Mouse (Mus musculus) G1E (cell line): Measurements from ENCODE around the gene Ppp1r27. TPM values are rescaled to one million over a fixed set of nuclear protein-coding genes. Genes with fewer than 3 reads are reported as not detected.
"Not testable (repeated sequence)": the region's sequence is repeated elsewhere in the genome, so short reads cannot be mapped to it uniquely, and the experiment has no call there.

ENCODE experiments used
- ATAC-seq: 2 replicates; pipeline ENCODE4 v1.8.0; 2016; ENCODE audit warnings: mild to moderate bottlenecking; ENCODE audit not compliant: insufficient number of reproducible peaks, poor library complexity, low FRiP score, severe bottlenecking; ENCODE audit errors: extremely low read depth
- DNase-seq: peaks from one replicate; pipeline ENCODE4 v3.0.0; 2012; ENCODE audit warnings: low spot score
- H3K27me3 ChIP-seq: 2 replicates; pipeline ENCODE4 v1.6.1; 2012; ENCODE audit warnings: mild to moderate bottlenecking, low read length, inconsistent platforms; ENCODE audit not compliant: insufficient read depth
- H3K36me3 ChIP-seq: replicated peaks from 2 replicates; pipeline ENCODE3; 2012; ENCODE audit warnings: mild to moderate bottlenecking, inconsistent platforms
- H3K4me1 ChIP-seq: 2 replicates; pipeline ENCODE4 v1.6.1; 2012; ENCODE audit warnings: low read depth, low read length, inconsistent platforms, mixed read lengths; ENCODE audit not compliant: insufficient read depth
- H3K4me3 ChIP-seq: 2 replicates; pipeline ENCODE4 v1.5.1; 2012; ENCODE audit warnings: low read depth, mild to moderate bottlenecking, inconsistent platforms, low read length, moderate library complexity, mixed read lengths
- H3K9me3 ChIP-seq: replicated peaks from 2 replicates; pipeline ENCODE4 v1.6.1; 2012; ENCODE audit warnings: inconsistent platforms
- CTCF ChIP-seq: IDR thresholded peaks from 2 replicates; pipeline ENCODE4 v1.5.1; 2012; ENCODE audit warnings: low read depth, low read length, inconsistent platforms, mixed read lengths
- GATA1 ChIP-seq: IDR thresholded peaks from 2 replicates; pipeline ENCODE4 v1.6.1; 2012; ENCODE audit warnings: borderline replicate concordance, low read length, inconsistent platforms, mixed read lengths
- GATA2 ChIP-seq: IDR thresholded peaks from 2 replicates; pipeline ENCODE4 v1.6.1; 2012; ENCODE audit warnings: low read depth, low read length, inconsistent platforms, borderline replicate concordance
- POLR2AphosphoS5 ChIP-seq: IDR thresholded peaks from 2 replicates; pipeline ENCODE4 v1.6.1; 2012; ENCODE audit warnings: low read depth, low read length, inconsistent platforms; ENCODE audit not compliant: insufficient replicate concordance
- TAL1 ChIP-seq: conservative IDR thresholded peaks from 2 replicates; pipeline ENCODE4 v1.6.1; 2012; ENCODE audit warnings: low read depth, low read length, inconsistent platforms, mixed read lengths
- polyA plus RNA-seq: library from polyadenylated mRNA; stranded (reverse); fragments of >175 nt; gene quantifications from 2 replicates; pipeline ENCODE4 v1.2.3, GENCODE M21; 2012
- total RNA-seq, 2 experiments: library from RNA; stranded (forward) in 1 of 2; stranded (reverse) in 1 of 2; fragments of 200-1000 nt in 1 of 2; fragments of >200 nt in 1 of 2; fragmentation: Nextera tagmentation in 1 of 2; gene quantifications; 2 replicates each; pipeline ENCODE4 v1.2.3; 2014 to 2017

The Ppp1r27 gene
- total and polyA plus RNA-seq, 3 experiments = not detected

DNA sequence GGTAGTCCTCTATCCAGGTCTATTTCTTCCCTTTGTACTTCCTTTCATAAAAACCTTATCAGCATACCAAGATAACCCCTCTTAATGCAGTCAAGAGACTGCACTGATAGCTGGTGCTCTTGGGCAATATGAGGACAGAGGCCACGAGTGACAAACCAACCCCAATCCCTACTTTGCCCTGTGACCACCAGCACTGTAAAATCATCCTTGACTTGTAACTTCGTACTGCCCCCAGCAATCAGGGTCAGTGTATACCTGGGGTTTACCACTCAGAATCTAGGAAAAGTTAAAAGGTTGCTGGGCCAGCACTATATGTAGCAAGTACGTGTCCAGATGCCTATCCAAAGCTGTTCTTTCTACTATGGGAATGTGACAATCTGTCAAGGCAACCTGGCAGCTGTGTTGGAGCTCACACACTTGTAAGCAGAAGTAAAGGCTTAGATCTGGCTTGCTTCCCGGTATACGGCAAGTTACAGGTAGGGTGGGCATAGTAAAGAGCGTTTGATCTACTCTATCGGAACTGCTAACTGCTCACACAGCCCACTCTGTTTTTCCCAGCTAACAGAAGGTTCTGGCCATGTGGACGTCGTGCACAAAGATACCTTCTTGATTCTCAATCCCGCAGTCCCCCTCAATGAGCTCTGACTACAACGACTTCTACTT, 21.0 kb upstream of the Ppp1r27 start:
- ATAC-seq (no peak), DNase-seq (no peak)
- Histone ChIP-seq H3K4me3 (peak overlapping the region; percentile 97), H3K4me1 (peaks cover 65% of the 10 kb centered on the region), H3K9me3 (no peaks in the 10 kb centered on the region), H3K27me3 (no peaks in the 10 kb centered on the region), H3K36me3 (peaks cover 63% of the 10 kb centered on the region)
- no peak for TF ChIP-seq GATA2
- TF ChIP-seq GATA1 = no peak
- TF ChIP-seq CTCF = no peak
- TF ChIP-seq POLR2AphosphoS5 = no peak
- TF ChIP-seq TAL1 = no peak

- peaks cover 63% of the 10 kb centered on the region for H3K36me3 ChIP-seq
Observed at GRCm38 (mm10) chr11:120571122-120571521, 20.2 kb upstream of the Ppp1r27 start.

GRCm38 (mm10) chr11:120568324-120568723, 17.4 kb upstream of the Ppp1r27 start:
- no peak overlapping the region for H3K4me3 ChIP-seq
- H3K36me3 ChIP-seq = peaks cover 81% of the 10 kb centered on the region
- ATAC-seq (no peak), DNase-seq (no peak)
- no peaks in the 10 kb centered on the region for H3K27me3 ChIP-seq
- H3K4me1 ChIP-seq = peaks cover 67% of the 10 kb centered on the region
- TF ChIP-seq TAL1 (no peak), POLR2AphosphoS5 (no peak), GATA2 (no peak), GATA1 (no peak), CTCF (no peak)
- H3K9me3 ChIP-seq = no peaks in the 10 kb centered on the region

More at GRCm38 (mm10) chr11:120571122-120571521, 20.2 kb upstream of the Ppp1r27 start:
- ATAC-seq (no peak), DNase-seq (no peak)
- Histone ChIP-seq H3K4me3 (peak overlapping the region; percentile 97), H3K27me3 (no peaks in the 10 kb centered on the region), H3K4me1 (peaks cover 65% of the 10 kb centered on the region), H3K9me3 (no peaks in the 10 kb centered on the region)
- TF ChIP-seq CTCF (no peak), POLR2AphosphoS5 (no peak), GATA2 (no peak)

DNA sequence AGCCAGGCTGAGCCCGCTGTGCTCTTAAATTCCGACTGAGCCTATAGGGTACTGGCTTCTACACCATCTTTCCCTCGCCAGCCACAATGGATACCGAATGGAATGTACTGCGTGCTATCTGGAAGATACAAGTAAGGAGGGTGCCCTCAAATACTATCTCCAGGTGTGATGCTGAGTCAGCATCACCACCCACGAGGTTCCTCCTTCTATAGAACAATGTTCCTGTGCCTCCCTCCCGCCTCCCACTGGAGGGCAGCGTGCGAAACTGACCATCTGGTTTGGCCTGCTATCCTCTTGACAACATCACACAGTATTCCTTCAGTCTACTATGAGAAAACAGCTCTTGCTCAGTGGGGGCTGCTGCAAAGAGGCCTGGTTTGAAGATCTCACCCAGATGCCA, 14.2 kb upstream of the Ppp1r27 start:
- TF ChIP-seq CTCF (no peak), GATA1 (no peak), POLR2AphosphoS5 (no peak), TAL1 (no peak), GATA2 (no peak)
- H3K4me3 ChIP-seq = no peak overlapping the region
- ATAC-seq (no peak), DNase-seq (no peak)
- no peaks in the 10 kb centered on the region for H3K9me3 ChIP-seq
- peaks cover 95% of the 10 kb centered on the region for H3K36me3 ChIP-seq
- H3K27me3 ChIP-seq = no peaks in the 10 kb centered on the region
- peaks cover 53% of the 10 kb centered on the region for H3K4me1 ChIP-seq

DNA sequence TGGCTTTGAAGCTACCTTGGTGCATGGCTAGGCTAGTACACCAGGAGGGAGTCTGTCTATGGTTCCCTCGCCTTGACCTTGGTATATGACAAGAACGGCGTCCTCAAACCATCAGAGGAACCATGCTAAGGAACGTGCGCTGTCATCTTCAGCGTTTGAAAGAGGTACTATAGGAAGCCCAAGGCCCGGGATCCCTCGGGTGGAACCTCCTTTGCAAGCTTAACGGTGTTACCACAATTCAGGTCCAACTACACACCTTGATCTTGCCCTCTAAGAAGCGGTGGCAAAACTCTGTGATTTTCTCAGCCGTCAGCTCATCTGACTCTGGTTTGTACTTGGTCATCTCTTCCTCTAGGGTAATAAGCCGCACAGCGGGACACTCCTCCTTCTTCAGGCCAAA, 12.0 kb upstream of the Ppp1r27 start:
- Histone ChIP-seq H3K36me3 (peaks cover 91% of the 10 kb centered on the region), H3K4me1 (peaks cover 40% of the 10 kb centered on the region), H3K4me3 (no peak overlapping the region), H3K27me3 (no peaks in the 10 kb centered on the region), H3K9me3 (no peaks in the 10 kb centered on the region)
- ATAC-seq (no peak), DNase-seq (no peak)
- no peak for TF ChIP-seq GATA2
- TF ChIP-seq POLR2AphosphoS5 = no peak
- TF ChIP-seq GATA1 = no peak
- TF ChIP-seq TAL1 = no peak
- no peak for TF ChIP-seq CTCF

GRCm38 (mm10) chr11:120560952-120561728, 10.2 kb upstream of the Ppp1r27 start:
- no peaks in the 10 kb centered on the region for H3K27me3 ChIP-seq
- no peak overlapping the region for H3K4me3 ChIP-seq
- no peak for ATAC-seq
- H3K4me1 ChIP-seq = peaks cover 24% of the 10 kb centered on the region
- peaks cover 73% of the 10 kb centered on the region for H3K36me3 ChIP-seq
- H3K9me3 ChIP-seq = no peaks in the 10 kb centered on the region
- DNase-seq = no peak
- TF ChIP-seq TAL1 = no peak

DNA sequence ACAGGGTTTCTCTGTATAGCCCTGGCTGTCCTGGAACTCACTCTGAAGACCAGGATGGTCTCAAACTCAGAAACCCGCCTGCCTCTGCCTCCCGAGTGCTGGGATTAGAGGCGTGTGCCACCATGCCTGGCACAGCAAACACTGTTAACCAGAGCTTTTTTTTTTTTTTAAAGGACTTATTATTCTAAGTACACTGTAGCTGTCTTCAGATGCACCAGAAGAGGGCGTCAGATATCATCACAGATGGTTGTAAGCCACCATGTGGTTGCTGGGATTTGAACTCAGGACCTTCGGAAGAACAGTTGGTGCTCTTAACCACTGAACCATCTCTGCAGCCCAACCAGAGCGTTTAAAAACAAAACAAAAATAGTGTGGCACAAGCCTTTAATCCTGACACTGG, 7.9 kb upstream of the Ppp1r27 start:
- H3K9me3 ChIP-seq, H3K4me3 ChIP-seq, ATAC-seq, DNase-seq: not testable (repeated sequence)
- Histone ChIP-seq H3K36me3 (peaks cover 50% of the 10 kb centered on the region), H3K4me1 (peaks cover 11% of the 10 kb centered on the region), H3K27me3 (peaks cover 12% of the 10 kb centered on the region)
